Comparison of ENCODE assay signal across 19 mouse cellular contexts in genomic region chr17:79305644-79306043, GRCm38 (mm10). TPM values are rescaled to one million over a fixed set of nuclear protein-coding genes. Genes with fewer than 3 reads are reported as not detected.
DNase-seq lines count a peak whose midpoint lies in the region; ATAC-seq lines count a peak whose summit lies in the region.
"Had no signal": no experiment of that assay in that cellular context is flagged by ENCODE, and none has a peak within 500 bp of the region (broad histone marks: within the 10 kb centered on the region; RNA-seq: fewer than 3 reads in every experiment).

No protein-coding gene starts in this region.

- ATAC-seq in cerebellum, adult (ENCODE audit: insufficient number of reproducible peaks, low FRiP score, low TSS enrichment), result no peak
- ATAC-seq in hindbrain, embryonic 16.5 days, result peak; percentile 75
- ATAC-seq: intestine, embryonic 15.5 days had no signal

- H3K9me3 ChIP-seq in hindbrain, embryonic 16.5 days (ENCODE audit: control insufficient read depth, low read length), result no peaks in the 10 kb centered on the region
- no peaks in the 10 kb centered on the region for H3K9me3 ChIP-seq in hindbrain, embryonic 10.5 days
- H3K9me3 ChIP-seq: forebrain, embryonic 10.5 days; heart, embryonic 12.5 days; intestine, embryonic 15.5 days; neural tube, embryonic 12.5 days had no signal

- WGBS in hindbrain, embryonic 16.5 days, result 73% methylated on average over 7 of the region's 7 CpGs
- WGBS in hindbrain, embryonic 10.5 days, result 88% methylated on average over 7 of the region's 7 CpGs

- H3K9ac ChIP-seq in hindbrain, embryonic 16.5 days (ENCODE audit: low read depth, low read length), result no peak overlapping the region
- H3K9ac ChIP-seq: heart, embryonic 12.5 days; intestine, embryonic 15.5 days; neural tube, embryonic 12.5 days had no signal

- H3K27ac ChIP-seq in hindbrain, embryonic 16.5 days (ENCODE audit: low read depth, low read length), result no peak overlapping the region
- H3K27ac ChIP-seq in hindbrain, embryonic 10.5 days, result no peak overlapping the region
- H3K27ac ChIP-seq: forebrain, embryonic 10.5 days; intestine, embryonic 15.5 days; layer of hippocampus, adult 2 months; left cerebral cortex, adult 2 months; neural tube, embryonic 12.5 days had no signal

- H3K4me3 ChIP-seq in hindbrain, embryonic 16.5 days (ENCODE audit: low read length), result no peak overlapping the region
- H3K4me3 ChIP-seq in hindbrain, embryonic 10.5 days, result no peak overlapping the region
- H3K4me3 ChIP-seq: forebrain, embryonic 10.5 days; heart, embryonic 12.5 days; intestine, embryonic 15.5 days; layer of hippocampus, adult 2 months; left cerebral cortex, adult 2 months; neural tube, embryonic 12.5 days had no signal

- no peaks in the 10 kb centered on the region for H3K36me3 ChIP-seq in hindbrain, embryonic 16.5 days (ENCODE audit: control insufficient read depth, insufficient read depth, low read length)
- no peaks in the 10 kb centered on the region for H3K36me3 ChIP-seq in hindbrain, embryonic 10.5 days
- H3K36me3 ChIP-seq: forebrain, embryonic 10.5 days; heart, embryonic 12.5 days; intestine, embryonic 15.5 days; neural tube, embryonic 12.5 days had no signal

- H3K4me1 ChIP-seq in hindbrain, embryonic 16.5 days (ENCODE audit: control insufficient read depth, insufficient read depth, low read depth, low read length), result no peaks in the 10 kb centered on the region
- no peaks in the 10 kb centered on the region for H3K4me1 ChIP-seq in hindbrain, embryonic 10.5 days (replicated peaks)
- H3K4me1 ChIP-seq: forebrain, embryonic 10.5 days; intestine, embryonic 15.5 days; neural tube, embryonic 12.5 days had no signal

- no peak overlapping the region for H3K4me2 ChIP-seq in hindbrain, embryonic 16.5 days (ENCODE audit: low read length)
- H3K4me2 ChIP-seq: heart, embryonic 12.5 days; intestine, embryonic 15.5 days; neural tube, embryonic 12.5 days had no signal

- no peaks in the 10 kb centered on the region for H3K27me3 ChIP-seq in hindbrain, embryonic 16.5 days (replicated peaks; ENCODE audit: control insufficient read depth, insufficient read depth, low read length)
- no peaks in the 10 kb centered on the region for H3K27me3 ChIP-seq in hindbrain, embryonic 10.5 days (ENCODE audit: insufficient read depth, poor library complexity, severe bottlenecking)
- H3K27me3 ChIP-seq: CH12.LX; heart, embryonic 12.5 days; intestine, embryonic 15.5 days; neural tube, embryonic 12.5 days had no signal

- peak; percentile 10 to 28 for DNase-seq in cerebellum, postnatal 25 days
- no peak for DNase-seq in hindbrain, embryonic 10.5 days (ENCODE audit: low spot score)
- peak; percentile 42 to 46 for DNase-seq in right cerebral cortex, postnatal 10 days (ENCODE audit: low spot score in 2 of 2)
- DNase-seq in right cerebral cortex, postnatal 4 days, result no peak
- DNase-seq in adrenal gland, adult 18-20 months (ENCODE audit: low spot score in 2 of 2), result no peak
- DNase-seq: adrenal gland, adult 8-10 months; cerebellum, adult 9-11 months; lung, adult 2 months; lung, postnatal 36 days; right cerebral cortex, postnatal 14 days had no signal

RNA-seq across cellular contexts. Expression of gene Cdc42ep3, which starts 49.2 kb away (rescaled TPM):
- 44.0 and 46.5 TPM in 2 replicates for polyA plus RNA-seq in hindbrain, embryonic 16.5 days (2015; fragmentation: Nextera tagmentation; extraction: Ambion mirVana)
- polyA plus RNA-seq in hindbrain, embryonic 10.5 days (2016; fragmentation: Nextera tagmentation; extraction: Ambion mirVana), result 13.9 and 21.9 TPM in 2 replicates
- total RNA-seq in adrenal gland, adult 18-20 months (2021), result 10 to 100 TPM in 1 of 2 experiments, 1 to 10 TPM in 1; 9.0 to 11.2 TPM

Comparison
In these comparisons a context has a peak if more than half of its experiments do, and no peak if none do; other contexts are left out.
1. DNase-seq: peak in cerebellum, postnatal 25 days (2 of 2) and right cerebral cortex, postnatal 10 days (2 of 2); none in hindbrain, embryonic 10.5 days (single experiment), right cerebral cortex, postnatal 4 days (single experiment) and adrenal gland, adult 18-20 months (0 of 2).